Mouse (Mus musculus): ENCODE results near the gene Prkaca.

- TF ChIP-seq CTCF (IDR thresholded peaks at IDR 0.05; ENCODE audit: control insufficient read depth, insufficient read depth, insufficient replicate concordance, low read depth, low read length) (peak; percentile 28; the same call in 1 of the 2 replicates), POLR2A (IDR thresholded peaks at IDR 0.05; ENCODE audit: control insufficient read depth, low read depth, low read length) (no peak)
Observed at GRCm38 (mm10) chr8:84008362-84008761, 35.6 kb downstream of the Prkaca start.

Measured in testis, adult 2 months (tissue).